Mouse (Mus musculus) lung, adult 2 months (tissue): Measurements from ENCODE around the gene Zbtb34.

Experiments
- CTCF ChIP-seq: fragments of 200-500 bp; IDR thresholded peaks from 2 replicates; pipeline ENCODE4 v1.5.1; 2011; ENCODE audit warnings: mild to moderate bottlenecking, low read length, control low read depth; ENCODE audit not compliant: insufficient read depth
- POLR2A ChIP-seq: fragments of 200-500 bp; IDR thresholded peaks from 2 replicates; pipeline ENCODE4 v1.6.1; 2011; ENCODE audit warnings: low read depth, mild to moderate bottlenecking, control low read depth, low read length, borderline replicate concordance; ENCODE audit errors: extremely low read depth

- TF ChIP-seq POLR2A (no peak), CTCF (no peak)
These were observed 7.3 kb upstream of the Zbtb34 start for GRCm38 (mm10) chr2:33438377-33438776.
